Mouse (Mus musculus) WW6 (cell line): ENCODE data around the gene Tma7.

Source experiments
- DNase-seq: peaks from one replicate; pipeline ENCODE4 v3.0.0-alpha.2; 2013; ENCODE audit warnings: low read depth, low spot score

Gene Tma7

GRCm38 (mm10) chr9:109102541-109102940 lies 20.2 kb upstream of the Tma7 start:
- no peak for DNase-seq

- DNase-seq: no peak
These were observed 19.6 kb upstream of the Tma7 start for GRCm38 (mm10) chr9:109101933-109102445.

GRCm38 (mm10) chr9:109100307-109100928 lies 18.0 kb upstream of the Tma7 start:
- DNase-seq: no peak

GRCm38 (mm10) chr9:109098969-109099368 lies 16.6 kb upstream of the Tma7 start:
- DNase-seq: no peak

- DNase-seq: no peak
These were observed 16.0 kb upstream of the Tma7 start for GRCm38 (mm10) chr9:109098366-109098765.

- no peak for DNase-seq
These were observed 15.4 kb upstream of the Tma7 start for GRCm38 (mm10) chr9:109097831-109098230.

- no peak for DNase-seq
These were observed 14.9 kb upstream of the Tma7 start for GRCm38 (mm10) chr9:109097291-109097690.

- DNase-seq: no peak
These were observed 14.5 kb upstream of the Tma7 start for GRCm38 (mm10) chr9:109096856-109097255.

- no peak for DNase-seq
These were observed 13.9 kb upstream of the Tma7 start for GRCm38 (mm10) chr9:109096251-109096661.

- DNase-seq: peak; percentile 61
These were observed 13.0 kb upstream of the Tma7 start, which contains the start of gene Plxnb1 for GRCm38 (mm10) chr9:109095137-109095982. Gene Plxnb1 (plus strand): TSS chr9:109095389.

GRCm38 (mm10) chr9:109094553-109095136 lies 12.3 kb upstream of the Tma7 start:
- DNase-seq: peak; percentile 34

GRCm38 (mm10) chr9:109093786-109094552 lies 11.6 kb upstream of the Tma7 start:
- DNase-seq: no peak

GRCm38 (mm10) chr9:109092799-109093198 lies 10.4 kb upstream of the Tma7 start:
- no peak for DNase-seq

GRCm38 (mm10) chr9:109091802-109092201 lies 9.4 kb upstream of the Tma7 start:
- DNase-seq: no peak

GRCm38 (mm10) chr9:109090446-109090845 lies 8.1 kb upstream of the Tma7 start:
- DNase-seq: no peak

GRCm38 (mm10) chr9:109087987-109088386 lies 5.6 kb upstream of the Tma7 start:
- DNase-seq: no peak

- no peak for DNase-seq
These were observed 2.5 kb upstream of the Tma7 start for GRCm38 (mm10) chr9:109084922-109085321.

GRCm38 (mm10) chr9:109081749-109082123 lies 651 bp downstream of the Tma7 start:
- no peak for DNase-seq

GRCm38 (mm10) chr9:109080516-109080915 lies 1.9 kb downstream of the Tma7 start:
- DNase-seq: no peak

GRCm38 (mm10) chr9:109073661-109074573 lies 8.5 kb downstream of the Tma7 start, which contains the start of gene Atrip:
Gene Atrip (minus strand): TSS chr9:109074124.
- DNase-seq: peak; percentile 70
